Mouse (Mus musculus): ENCODE results near the gene Slf2. TPM values are rescaled to one million over a fixed set of nuclear protein-coding genes. Genes with fewer than 3 reads are reported as not detected.

Slf2 gene
- total RNA-seq, 2 experiments from 2014 or later = 44.7 to 46.6 TPM

GRCm38 (mm10) chr19:45025937-45026568 lies 95.1 kb downstream of the Slf2 start:
- intact Hi-C loops (cut with DNase I) = no loop called here

GRCm38 (mm10) chr19:45026958-45027670 lies 96.2 kb downstream of the Slf2 start:
- DNase-seq = no peak
- intact Hi-C loops (cut with DNase I) = no loop called here

More at GRCm38 (mm10) chr19:45025937-45026568, 95.1 kb downstream of the Slf2 start:
- DNase-seq = no peak

- DNase-seq = no peak
- intact Hi-C loops (cut with DNase I) = no loop called here
Observed at GRCm38 (mm10) chr19:45027848-45028247, 96.9 kb downstream of the Slf2 start.

GRCm38 (mm10) chr19:45028746-45029145 lies 97.8 kb downstream of the Slf2 start:
- intact Hi-C loops (cut with DNase I) = no loop called here
- no peak for DNase-seq

- no peak for DNase-seq
- intact Hi-C loops (cut with DNase I) = no loop called here
Observed at GRCm38 (mm10) chr19:45029571-45029970, 98.6 kb downstream of the Slf2 start.

GRCm38 (mm10) chr19:45030111-45030510 lies 99.2 kb downstream of the Slf2 start:
- intact Hi-C loops (cut with DNase I) = no loop called here

GRCm38 (mm10) chr19:45030746-45031693 lies 100.1 kb downstream of the Slf2 start:
- peak; percentile 85 for DNase-seq
- intact Hi-C loops (cut with DNase I) = loop anchor here (1.0 kb wide), 1 partner anchor 14 kb away; no protein-coding TSS in a partner anchor

More at GRCm38 (mm10) chr19:45030111-45030510, 99.2 kb downstream of the Slf2 start:
- DNase-seq = peak; percentile 74

- intact Hi-C loops (cut with DNase I) = loop anchor here (1.0 kb wide), 1 partner anchor 14 kb away; no protein-coding TSS in a partner anchor
- peak; percentile 81 for DNase-seq
Observed at GRCm38 (mm10) chr19:45031780-45032179, 100.8 kb downstream of the Slf2 start.

Other genes starting within 250 kb of the Slf2 start
- gene Pax2, start 175.1 kb upstream of the Slf2 start, total RNA-seq (2021) = under 1 TPM; 0.26 to 0.36 TPM
- 100 to 1,000 TPM; 116 to 123 TPM for gene Sema4g, start 58.0 kb downstream of the Slf2 start, total RNA-seq (2021)
- 10 to 100 TPM; 16.0 to 17.3 TPM for gene Twnk, start 74.5 kb downstream of the Slf2 start, total RNA-seq (2021)
- gene Mrpl43, start 75.3 kb downstream of the Slf2 start, total RNA-seq (2021) = 10 to 100 TPM; 41.3 to 41.6 TPM
- 10 to 100 TPM; 30.2 to 35.1 TPM for gene Lzts2, start 83.3 kb downstream of the Slf2 start, total RNA-seq (2021)
- gene Pdzd7, start 114.6 kb downstream of the Slf2 start, total RNA-seq (2021) = 1 to 10 TPM; 8.0 to 8.2 TPM
- 100 to 1,000 TPM; 108 to 128 TPM for gene Sfxn3, start 116.4 kb downstream of the Slf2 start, total RNA-seq (2021)
- 1 to 10 TPM in 1 of 2 experiments, under 1 TPM in 1; 0.70 to 1.8 TPM for gene Kazald1, start 144.1 kb downstream of the Slf2 start, total RNA-seq (2021)
- gene Tlx1, start 219.5 kb downstream of the Slf2 start, total RNA-seq (2021) = not detected